Mouse (Mus musculus): Measurements from ENCODE around the gene Wrap73.

DNA sequence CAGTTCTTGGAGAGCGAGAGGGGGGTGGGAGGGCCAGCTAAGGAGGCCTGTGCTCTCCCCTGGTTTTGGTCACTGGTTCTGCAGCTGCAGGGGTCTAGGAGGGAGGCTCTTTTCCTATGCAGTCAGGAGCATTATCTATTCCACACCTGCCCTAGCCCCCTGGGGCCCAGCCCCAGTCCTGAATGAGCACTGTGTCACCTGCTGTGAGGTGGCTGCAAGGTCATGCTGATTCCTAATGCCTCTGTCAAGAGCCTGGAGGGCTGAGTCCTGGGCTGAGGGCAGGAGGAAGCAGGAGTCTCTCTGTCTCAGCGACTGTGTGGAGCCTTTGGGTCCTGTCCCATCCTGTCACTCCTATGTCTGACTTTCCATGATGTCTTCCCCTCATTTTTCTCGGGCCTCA is 67.7 kb downstream of the Wrap73 start:
- TF ChIP-seq CTCF (IDR thresholded peaks at IDR 0.05; ENCODE audit: borderline replicate concordance, control insufficient read depth, extremely low read depth, insufficient read depth, low read length, poor library complexity) (no peak), POLR2A (IDR thresholded peaks at IDR 0.05; ENCODE audit: control insufficient read depth, extremely low read depth, insufficient read depth, low read length, poor library complexity) (no peak)
